Mouse (Mus musculus) heart, postnatal 10 days (tissue): Measurements from ENCODE around the gene Crygn. TPM values are rescaled to one million over a fixed set of nuclear protein-coding genes. Genes with fewer than 3 reads are reported as not detected.
"Not testable (repeated sequence)": the region's sequence is repeated elsewhere in the genome, so short reads cannot be mapped to it uniquely, and the experiment has no call there.

Experiments used
- DNase-seq, 2 experiments: peaks; one replicate each; pipeline ENCODE4 v3.0.0; 2021
- intact Hi-C: fragments of 180-260 bp; cut with DNase I; formaldehyde crosslinking; loops from one replicate; pipeline ENCODE4 v1.15.1; 2025
- total RNA-seq, 2 experiments: library from RNA; stranded (reverse); gene quantifications; 2 replicates each; pipeline ENCODE4 v1.2.3; 2021

Crygn gene
- not detected for total RNA-seq

DNA sequence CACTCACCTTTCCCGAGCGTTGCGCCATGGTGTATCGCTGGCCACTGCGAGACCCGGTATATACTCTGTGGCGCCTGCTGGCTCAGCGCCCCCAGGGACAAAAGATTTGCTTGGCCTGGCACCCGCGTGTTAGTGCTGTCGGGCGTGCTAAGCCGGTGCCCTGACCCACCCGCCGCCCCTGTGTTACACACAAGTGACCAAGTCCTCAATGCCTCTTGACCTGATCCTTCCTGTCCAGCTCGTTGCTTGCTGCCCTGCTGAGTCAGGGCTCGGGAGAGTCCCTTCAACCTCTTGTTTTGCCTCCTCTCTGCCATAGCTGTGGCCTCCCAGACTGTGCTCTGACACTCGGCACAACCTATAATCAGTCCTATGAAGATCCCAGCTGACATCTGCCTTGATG, at the start of gene Crygn:
Gene Crygn, minus strand, starts transcription at position 193 of the 400 bp plus-strand sequence.
- intact Hi-C loops, result no loop called here
- DNase-seq, result no peak

DNA sequence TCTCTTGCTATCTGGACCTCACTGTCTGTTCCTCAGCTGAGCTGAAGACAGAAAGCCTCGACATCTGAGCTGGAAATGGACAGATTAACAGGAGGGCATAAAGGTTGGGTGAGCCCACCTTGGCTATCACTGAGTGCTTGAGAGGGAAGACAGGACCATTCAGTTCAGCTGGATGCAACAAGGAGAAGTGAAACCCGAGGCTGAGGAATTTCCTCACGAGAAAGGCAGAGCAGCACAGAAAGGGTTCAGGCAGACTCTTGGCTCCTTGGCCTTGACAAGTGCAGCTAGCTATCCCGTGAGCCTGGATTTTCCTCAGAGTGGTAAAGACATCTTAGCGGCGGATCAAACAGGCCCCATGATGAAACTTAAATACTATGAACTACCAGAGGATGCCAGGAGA, 47.4 kb upstream of the Crygn start:
- DNase-seq, result no peak
- intact Hi-C loops, result no loop called here

DNA sequence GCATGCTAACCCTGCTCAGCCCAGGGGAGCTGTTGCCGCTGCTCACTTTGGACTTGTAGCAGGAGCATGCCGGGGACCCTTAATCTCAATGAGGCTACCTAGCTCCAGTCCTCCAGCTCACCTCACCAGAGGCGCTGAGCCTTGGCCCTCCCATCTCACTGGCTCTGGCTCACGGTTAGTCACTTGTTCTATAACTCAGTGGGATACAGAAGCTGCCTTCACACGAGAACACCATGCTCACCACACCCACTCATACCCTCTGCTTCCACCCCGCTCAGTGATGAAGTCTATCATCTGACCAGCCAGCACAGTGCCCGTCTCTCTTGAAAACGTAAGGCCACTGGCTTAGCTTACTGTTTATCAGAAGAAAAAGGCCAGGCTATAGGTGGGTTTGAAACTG, 46.9 kb upstream of the Crygn start:
- intact Hi-C loops, result loop anchor here (5.0 kb wide), 1 partner anchor 208 kb away; no protein-coding TSS in a partner anchor
- DNase-seq, result no peak

DNA sequence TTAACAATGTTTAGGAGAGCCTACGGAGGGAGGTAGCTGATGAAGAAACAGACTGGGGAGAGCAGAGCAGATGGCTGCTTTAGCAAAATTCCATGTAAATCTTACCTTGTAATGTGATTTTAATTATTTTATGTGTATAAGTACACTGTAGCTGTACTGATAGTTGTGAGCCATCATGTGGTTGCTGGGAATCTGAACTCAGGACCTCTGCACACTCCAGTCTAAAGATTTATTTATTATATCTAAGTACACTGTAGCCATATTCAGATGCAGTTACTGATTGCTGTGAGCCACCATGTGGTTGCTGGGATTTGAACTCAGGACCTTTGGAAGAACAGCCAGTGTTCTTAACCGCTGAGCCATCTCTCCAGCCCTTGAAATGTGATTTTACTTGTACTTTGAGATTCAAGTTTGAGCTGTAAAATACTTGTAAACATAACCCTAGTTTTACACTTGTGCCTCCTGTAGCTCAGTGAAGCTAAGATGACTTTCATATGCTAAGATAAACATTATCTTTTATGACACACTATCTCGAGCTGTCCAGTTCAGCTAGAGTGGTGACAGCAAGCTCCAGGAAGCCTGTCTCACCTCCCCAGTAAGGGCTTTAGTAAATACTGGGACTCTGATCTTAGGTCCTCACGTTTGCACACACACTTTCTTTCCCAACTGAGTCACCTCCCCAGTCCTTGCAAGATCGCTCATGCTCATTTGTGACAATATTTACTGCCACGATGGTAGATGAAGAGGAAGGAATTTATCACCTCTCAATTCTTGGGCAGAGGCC, 44.2 kb upstream of the Crygn start:
- intact Hi-C loops, result loop anchor here (5.0 kb wide), 1 partner anchor 210 kb away; no protein-coding TSS in a partner anchor
- DNase-seq, result no peak

DNA sequence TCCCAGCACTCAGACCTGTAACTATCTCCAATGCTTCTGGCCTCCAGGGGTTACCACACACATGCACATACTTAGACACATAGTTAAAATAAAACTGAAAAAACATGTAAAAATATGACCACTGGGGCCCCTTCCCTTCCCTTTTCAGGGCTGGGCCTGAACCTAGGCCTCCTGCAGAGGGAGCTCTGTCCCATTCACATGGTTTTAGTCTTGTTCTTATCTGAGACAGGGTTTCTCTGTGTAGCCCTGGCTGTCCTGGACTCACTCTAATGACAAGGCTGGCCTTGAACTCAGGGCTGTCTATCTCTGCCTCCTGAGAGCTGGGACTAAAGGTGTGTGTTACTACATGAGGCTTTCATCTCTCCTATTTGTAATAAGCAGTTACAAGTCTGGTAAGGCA, 42.6 kb upstream of the Crygn start:
- intact Hi-C loops, result loop anchor here (5.0 kb wide), 1 partner anchor 212 kb away; no protein-coding TSS in a partner anchor
- no peak for DNase-seq

DNA sequence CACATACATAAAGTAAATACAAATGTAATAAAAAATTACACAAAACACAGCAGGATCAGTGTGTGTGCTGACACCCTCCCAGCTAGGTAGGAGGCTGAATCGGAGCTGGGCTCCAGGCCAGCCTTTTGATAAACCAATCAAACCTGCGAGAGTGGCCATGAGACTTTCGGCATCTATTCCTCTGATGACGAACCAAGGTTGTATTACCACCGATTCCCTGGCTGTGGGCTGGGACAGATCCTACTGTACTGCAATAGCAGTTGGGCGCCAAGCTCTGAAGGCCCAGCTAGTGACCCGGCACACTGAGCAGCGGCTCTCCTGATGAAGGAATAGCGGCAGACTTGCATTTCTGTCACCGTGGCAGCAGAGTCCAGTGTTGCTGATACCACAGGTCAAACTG, 40.8 kb upstream of the Crygn start:
- intact Hi-C loops, result no loop called here
- peak; percentile 14 to 29 for DNase-seq

DNA sequence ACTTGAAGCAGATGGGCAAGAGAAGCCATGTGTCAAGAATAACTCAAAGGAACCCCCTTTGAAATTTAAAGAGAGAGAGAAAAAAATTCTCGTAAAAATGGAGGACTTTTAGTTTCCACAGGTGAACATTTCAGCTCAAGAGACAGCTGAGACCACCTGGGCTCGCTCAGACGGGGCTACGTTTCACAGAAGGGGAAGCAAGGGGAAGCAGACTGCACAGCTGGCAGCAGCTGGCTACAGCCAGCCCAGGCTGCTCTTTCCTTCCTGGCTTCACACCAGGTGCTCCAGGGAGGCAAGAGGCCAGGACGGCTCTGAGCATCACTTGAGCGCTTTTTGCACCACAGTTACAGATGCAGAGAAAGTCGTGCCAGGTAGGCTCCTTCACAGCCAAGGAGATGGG, 40.0 kb upstream of the Crygn start:
- intact Hi-C loops, result no loop called here
- DNase-seq, result peak; percentile 26 to 27

DNA sequence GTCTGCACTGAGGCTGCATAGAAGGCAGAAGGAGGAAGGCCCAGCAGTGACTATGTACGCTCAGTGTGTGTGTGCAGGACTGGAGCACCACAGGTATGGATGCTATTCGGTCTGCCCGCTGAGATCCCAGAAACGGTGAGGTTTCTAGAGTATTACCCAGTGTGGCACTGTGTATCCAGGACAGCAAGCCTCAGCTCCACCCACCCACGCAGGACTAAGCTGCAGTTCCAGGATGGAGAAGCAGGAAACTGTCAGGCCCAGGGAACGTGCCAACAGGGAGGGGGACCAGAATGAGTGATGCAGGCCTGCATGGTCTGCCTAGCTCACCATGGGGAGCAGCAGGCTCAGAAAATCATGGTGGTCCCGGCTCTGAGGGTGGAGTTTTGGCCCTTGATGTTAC, 35.2 kb upstream of the Crygn start:
- DNase-seq, result no peak

DNA sequence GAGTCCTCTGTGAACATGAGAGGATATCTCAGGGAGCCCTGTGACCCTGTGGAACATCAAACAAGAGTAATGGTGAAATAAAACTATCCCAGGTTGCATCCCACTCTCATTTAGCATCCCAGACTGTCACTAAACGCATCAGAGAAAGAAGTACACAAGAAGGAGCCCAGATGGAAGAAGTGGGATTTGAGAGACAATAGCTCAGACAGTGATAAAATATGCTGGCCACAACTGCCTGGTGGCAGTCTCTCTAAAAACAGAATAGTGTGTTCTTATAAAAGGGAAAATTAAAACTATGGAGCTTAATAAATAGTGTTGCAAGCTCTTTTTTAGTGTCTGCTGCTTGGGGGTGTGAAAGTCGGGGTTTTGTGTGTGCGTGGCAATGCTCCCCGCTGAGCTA, 25.1 kb upstream of the Crygn start:
- intact Hi-C loops, result no loop called here
- no peak for DNase-seq

More for the DNA sequence above, 35.2 kb upstream of the Crygn start:
- intact Hi-C loops, result no loop called here

DNA sequence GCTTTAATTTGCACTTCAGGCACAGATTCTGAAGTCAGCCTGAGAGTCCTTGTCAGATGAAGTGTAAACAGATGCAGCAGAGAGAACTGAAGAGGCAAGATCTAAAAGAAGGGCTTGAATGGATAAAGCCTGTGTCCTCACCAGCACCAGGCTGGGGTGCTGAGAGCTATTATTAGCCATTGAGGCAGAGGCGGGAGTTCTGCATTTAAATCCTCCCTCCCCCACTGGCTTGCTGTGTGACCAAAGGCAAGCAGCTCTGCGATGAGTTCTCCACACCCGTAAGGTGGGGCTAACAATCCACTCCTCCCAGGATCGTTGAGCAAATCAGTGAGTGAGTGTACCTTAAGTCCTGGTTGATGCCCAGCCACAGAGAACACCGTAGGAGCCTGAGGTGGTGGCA, 23.2 kb upstream of the Crygn start:
- intact Hi-C loops, result no loop called here
- DNase-seq, result peak; percentile 51 to 55

DNA sequence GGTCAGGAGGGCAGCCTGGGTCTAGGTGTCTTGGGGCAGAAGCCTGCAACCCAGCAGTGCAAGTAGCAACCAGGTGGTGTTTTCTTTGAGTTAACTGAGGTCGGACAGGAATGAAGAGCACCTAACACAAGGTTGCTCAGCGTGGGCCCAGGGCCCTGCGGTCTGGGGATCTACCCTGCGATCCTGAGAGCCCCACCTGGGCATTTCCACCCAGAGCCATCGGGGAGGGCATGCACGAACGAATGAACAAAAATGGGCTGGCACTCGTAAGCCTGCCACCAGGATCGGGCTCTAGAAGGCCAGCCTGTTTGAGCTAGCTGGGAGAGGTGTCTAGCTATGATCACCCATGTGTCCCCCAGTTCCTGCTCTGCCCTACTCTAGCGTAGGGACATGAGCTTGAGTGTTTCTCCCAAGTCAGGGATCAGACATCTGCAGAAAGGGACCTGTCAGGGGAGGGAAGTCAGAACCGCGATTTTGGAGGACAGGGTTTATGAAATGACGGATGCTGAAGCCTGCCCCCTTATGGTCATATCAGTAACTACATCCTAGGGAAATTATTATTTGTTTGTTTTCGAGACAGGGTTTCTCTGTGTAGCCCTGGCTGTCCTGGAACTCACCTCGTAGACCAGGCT, 22.2 kb upstream of the Crygn start:
- intact Hi-C loops, result loop anchor here (1.0 to 2.0 kb wide), 2 partner anchors 29 to 105 kb away; no protein-coding TSS in a partner anchor
- peak; percentile 46 to 69 for DNase-seq

DNA sequence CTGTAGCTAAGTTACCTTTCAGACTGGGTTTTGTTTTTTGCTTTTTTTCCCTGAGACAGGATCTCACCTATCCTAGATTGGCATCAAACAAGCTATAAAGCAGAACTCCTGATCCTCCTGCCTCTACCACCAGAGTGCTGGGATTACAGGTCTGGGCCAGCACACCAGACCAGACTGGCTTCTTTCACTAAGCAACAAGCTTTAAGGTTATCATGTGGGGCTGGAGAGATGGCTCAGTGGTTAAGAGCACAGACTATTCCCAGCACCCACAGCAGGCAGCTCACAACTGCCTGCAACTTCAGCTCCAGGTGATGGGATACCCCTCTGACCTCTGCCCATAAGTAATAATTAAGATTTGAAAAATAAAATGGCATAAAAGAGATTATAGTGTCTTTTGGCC, 21.5 kb upstream of the Crygn start:
- intact Hi-C loops, result loop anchor here (2.0 kb wide), 1 partner anchor 29 kb away; no protein-coding TSS in a partner anchor
- no peak for DNase-seq

DNA sequence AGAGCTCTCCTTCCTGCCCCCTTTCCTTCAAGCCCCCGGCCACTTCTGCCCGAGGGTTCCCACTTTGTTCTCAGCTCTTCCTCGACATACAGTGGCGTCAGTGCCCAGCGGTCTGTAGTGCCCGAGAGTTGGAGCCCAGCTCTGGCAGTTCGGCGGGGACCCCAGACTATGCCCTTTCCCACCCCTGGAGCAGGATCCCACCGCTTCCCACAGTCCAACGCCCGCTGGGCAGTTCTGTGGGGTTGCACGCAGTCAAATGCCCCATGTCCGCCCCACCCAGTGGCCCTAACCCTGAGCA, 21.0 kb upstream of the Crygn start:
- no peak for DNase-seq
- intact Hi-C loops, result loop anchor here (2.0 kb wide), 1 partner anchor 28 kb away; no protein-coding TSS in a partner anchor

DNA sequence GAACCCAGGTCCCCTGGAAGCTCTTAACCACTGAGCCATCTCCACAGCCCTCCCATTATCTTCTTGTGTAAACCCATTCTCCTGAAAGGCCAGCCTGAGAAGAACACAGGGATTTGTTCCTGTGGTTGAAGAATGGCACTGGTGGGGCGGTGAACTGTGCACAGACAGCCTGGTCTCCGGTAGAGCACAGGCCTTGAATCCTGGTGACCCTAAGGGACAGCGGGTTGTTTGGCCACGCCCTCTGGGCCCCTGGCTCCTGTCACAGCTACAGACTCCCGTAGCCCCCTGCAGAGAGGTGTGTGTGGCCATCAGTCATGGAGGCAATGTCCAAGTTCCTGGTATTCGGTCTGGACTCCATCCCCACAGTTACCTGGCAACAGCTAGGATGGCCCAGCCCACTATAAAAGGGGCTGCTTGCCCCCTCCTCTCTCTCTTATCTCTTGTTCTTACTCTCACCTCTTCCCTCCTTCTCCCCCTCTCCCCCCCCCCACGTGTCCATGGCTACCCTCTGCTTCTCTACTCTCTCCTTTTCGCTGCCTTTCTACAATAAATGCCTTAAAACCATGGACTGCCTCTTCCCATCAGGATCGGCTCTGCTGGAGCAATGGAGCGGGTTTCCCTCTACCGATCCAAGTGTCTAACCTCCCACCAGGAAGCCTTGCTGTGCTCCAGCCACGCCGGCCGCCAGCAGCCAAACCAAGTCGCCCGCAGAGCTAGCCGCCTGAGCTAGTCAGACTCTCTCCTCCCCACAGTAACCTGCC, 20.5 kb upstream of the Crygn start:
- no peak for DNase-seq
- intact Hi-C loops, result loop anchor here (2.0 kb wide), 1 partner anchor 27 kb away; no protein-coding TSS in a partner anchor

DNA sequence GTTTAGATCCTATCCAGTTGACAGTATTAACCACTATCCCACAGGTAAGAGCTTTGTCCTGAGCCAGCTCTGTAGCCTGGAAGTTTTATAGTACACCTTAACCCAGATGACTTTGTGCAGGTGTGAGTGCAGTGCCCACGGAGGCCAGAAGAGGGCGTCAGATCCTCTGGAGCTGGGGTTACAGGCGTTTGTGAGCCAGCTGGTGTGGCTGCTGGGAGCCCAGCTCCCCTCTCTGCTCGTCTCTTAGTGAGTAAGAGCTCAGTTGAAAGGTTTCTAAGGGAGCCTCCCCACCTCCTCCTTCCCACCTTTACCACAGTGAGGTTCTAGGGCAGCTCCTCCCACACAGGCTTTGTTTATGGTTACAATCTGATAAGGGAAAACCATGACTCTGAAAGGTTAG, 18.9 kb upstream of the Crygn start:
- intact Hi-C loops, result no loop called here
- no peak for DNase-seq

DNA sequence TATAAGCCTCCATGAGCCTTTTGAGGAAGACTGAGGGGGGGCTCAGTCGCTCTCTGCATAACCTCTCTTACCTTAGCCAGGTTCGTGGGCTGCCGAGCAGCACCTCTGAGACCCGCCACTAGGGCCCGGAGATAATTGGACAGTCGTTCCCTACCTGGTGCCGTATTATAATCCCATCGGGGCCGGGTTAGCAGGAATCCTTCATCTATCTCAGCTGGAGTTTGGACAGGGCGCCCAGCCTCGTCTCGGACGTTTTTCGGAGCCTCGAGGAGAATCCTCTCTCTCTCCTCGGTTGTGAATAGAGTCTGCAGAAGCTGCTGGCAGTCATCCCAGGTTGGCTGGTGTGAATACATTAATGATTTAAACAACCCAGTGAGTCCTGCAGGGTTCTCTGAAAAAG, 16.7 kb upstream of the Crygn start:
- DNase-seq, intact Hi-C loops: not testable (repeated sequence)

DNA sequence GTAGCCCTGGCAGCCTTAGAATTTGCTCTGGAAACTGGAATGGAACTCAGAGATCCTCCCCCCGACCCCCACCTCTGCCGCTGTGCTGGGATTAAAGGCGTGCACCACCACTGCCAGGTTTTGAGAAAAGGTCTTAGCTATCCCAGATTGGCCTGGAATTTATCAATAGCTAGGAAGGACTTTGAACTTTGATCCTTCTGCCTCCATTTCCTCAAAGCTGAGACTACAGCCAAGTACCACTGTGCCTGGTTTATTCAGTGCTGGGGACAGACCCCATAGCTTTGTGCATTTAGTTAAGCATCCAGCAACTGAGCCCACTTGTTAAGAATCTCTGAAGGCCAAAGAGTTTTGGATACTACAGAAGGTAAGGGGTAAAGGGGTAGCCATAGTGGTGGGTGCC, 877 bp downstream of the Crygn start:
- intact Hi-C loops, result no loop called here
- DNase-seq, result no peak

DNA sequence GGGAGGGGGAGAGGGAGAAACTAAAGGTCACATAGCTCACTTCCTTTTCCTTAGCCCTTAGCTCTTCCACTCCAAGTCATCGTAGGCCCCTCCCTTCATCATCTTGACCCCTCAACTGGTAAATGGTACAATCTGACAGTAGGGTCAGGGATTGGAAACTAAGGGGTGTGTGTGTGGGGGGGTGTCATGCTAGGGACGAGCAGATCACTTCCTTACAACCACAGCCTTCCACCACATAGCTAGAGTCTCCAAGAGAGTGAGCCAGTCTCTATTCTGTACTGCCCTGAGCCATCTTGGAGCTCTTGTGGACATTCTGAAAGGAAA, 5.7 kb downstream of the Crygn start:
- no peak for DNase-seq

DNA sequence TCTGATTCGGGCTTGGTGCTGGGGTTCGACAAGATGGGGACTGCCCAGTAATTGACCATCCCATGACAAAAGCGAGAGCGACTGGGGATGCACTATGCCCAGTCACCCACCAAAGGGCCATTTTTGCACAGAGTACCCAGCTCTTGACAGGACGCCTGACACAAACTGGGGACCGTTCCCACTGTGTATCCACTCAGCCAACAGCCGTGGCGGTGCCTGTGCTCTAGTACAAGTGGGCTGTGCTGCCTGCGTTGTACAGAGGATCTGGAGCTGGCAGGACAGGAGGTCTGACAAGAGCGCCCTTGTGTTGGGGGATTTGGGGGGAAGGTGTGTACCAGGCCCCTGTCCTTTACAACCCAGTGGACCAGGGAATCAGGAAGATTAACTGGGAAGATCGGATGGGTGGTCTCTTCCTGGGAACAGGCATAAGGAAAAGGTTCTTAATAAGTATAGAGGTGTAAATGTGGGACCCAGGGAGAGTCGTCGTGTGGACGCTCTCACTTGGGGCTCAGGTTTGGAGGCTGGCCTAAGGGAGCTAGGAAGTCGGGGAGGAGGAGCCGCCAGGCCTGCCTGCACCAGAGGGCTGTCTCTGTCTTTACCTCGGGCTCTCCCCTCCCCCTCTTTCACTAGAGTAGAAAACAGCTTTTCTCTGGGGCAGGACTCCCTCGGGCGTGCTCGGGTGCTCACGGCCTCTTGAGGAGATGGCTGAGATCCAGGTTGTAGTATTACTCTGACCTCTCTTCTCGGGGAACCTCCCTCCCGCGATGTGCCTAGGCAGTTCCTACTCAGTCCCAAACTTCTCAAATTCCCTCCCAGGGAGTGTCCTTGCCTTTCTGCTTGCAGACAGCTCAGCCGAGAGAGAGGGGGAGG, 6.3 kb downstream of the Crygn start:
- intact Hi-C loops, result loop anchor here (2.0 kb wide), 2 partner anchors 27 to 67 kb away; partner anchors contain the start of gene Nub1
- peak; percentile 65 to 73 for DNase-seq

More for the DNA sequence above, 5.7 kb downstream of the Crygn start:
- intact Hi-C loops, result no loop called here
